Mouse (Mus musculus) NIH3T3 (cell line): Measurements from ENCODE around the gene Rubcn.
A peak's percentile ranks its signal among the peaks of the same experiment; 100 is the strongest.

Experiments used
- DNase-seq: peaks from one replicate; pipeline ENCODE4 v3.0.0-alpha.2; 2012; ENCODE audit warnings: low read depth

The Rubcn gene

GRCm38 (mm10) chr16:32877343-32878156 lies at the start of gene Rubcn, which contains the start of gene Fyttd1:
TSS of gene Rubcn (minus strand) at chr16:32877766.
TSS of gene Fyttd1 (plus strand) at chr16:32877500.
- peak; percentile 99 for DNase-seq

DNA sequence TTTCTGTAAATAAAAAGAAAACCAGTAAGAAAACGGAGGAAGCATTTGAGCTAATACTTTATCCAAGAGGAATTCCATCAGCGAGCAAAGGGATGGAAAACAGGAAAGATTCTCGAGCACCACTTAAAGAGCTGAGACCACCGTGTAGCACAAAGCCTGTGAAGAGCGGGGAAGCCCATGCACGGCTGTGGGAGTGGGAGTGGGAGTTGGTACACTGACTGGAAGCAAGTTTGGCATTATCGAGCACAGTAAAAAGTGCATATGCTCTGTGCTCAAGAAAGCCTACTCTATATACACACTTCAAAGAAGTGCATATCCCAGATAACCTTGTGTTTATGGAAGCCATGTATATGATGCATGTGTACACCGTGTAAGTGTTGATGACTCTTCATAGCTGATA lies 49.5 kb upstream of the Rubcn start:
- no peak for DNase-seq

DNA sequence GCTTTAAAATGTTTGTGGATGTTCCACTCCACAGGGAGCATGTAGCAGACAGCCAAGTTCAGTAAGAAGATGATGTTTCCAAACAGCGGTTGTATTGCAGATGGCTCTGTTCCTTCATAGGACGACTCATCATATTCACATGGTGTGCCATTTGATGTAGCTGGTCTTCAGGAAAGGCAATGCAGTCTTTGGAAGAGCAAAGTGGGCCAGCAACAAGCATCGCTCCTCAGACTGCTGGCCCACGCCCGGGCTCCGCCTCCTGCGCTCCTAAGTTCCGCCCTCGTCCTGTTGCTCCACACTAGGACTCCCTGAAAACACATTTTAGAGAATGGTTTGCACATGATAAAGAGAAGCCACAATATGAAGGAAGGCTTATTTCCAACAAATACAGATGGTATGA lies 49.1 kb upstream of the Rubcn start:
- peak; percentile 9 for DNase-seq

DNA sequence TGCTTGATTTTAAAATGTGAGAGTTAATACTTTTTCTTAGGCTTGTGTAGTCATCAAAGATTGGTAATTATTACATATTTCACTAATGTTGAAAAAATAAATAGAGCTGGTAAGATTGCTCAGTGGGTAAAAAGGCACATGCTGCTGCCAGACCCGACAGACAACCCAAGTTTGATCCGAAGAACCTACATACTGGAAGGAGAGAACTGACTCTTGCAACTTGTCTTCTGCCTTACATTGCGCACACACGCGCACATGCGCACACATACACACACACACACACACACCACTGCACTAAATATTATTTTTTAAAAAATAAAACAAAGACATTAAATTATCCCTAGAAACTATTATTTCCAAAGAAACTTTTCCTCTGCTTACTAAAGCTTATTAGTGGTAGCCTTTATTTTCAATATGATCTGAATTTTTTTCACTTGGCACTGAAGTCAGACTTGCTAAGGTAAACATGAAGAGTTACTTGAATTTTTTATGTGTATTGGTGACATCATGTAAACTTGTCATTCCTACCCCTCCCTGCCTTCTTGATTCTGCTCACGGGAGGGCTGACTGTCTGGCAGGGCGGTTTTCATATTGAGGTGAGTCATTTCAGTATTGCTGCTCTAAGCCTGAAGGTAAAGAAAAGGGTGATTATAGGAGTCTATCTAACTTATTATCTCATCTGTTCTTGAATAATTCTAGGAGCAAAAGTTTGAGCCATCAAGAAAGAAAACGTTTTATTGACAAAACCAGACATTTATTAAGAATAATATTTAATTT lies 37.9 kb upstream of the Rubcn start:
- peak; percentile 19 for DNase-seq

DNA sequence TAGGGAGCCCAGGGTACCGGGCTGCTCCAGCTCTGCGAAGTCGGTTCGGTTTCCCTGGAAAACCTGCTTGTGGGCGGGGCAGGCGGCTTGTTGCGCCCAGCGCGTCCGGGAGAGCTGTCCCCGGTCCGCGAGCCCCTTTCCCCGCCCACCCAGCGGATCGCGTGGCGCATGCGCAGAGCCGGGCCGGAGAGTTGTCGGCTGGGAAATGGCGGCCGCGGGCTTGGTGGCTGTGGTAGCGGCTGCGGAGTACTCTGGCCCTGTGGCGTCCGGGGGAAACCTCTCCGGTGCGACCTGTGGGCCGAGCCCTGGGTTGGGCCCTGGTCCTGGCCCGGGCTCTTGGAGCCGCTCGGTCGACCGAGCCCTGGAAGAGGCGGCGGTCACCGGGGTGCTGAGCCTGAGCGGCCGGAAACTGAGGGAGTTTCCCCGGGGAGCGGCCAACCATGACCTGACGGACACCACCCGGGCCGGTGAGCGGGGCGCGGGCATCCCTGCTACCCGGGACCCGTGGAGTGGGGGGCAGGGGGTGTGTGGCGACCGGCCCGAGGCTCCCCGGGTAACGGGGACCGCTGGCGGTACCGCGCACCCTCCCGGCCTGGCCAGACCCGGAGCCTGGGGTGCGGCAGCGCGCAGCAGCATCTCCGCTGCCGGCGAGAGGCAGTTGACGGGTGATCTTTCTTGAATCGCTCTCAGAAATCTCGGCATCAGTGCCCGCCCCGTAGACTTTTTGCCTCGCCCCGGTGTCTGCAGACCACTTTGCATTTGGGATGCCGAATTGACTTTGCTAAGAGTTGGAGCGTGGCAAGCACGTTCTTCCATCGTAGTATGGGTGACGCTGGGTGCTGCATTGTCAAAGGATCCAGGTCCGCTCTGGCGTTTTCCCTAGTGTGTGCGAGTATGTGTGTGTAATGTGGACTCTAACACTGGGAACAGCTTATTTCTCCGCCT lies 36.6 kb upstream of the Rubcn start, which contains the start of gene Lrch3:
Gene Lrch3 (plus strand): TSS at position 164 of the 945 bp plus-strand sequence.
- DNase-seq, result peak; percentile 95

DNA sequence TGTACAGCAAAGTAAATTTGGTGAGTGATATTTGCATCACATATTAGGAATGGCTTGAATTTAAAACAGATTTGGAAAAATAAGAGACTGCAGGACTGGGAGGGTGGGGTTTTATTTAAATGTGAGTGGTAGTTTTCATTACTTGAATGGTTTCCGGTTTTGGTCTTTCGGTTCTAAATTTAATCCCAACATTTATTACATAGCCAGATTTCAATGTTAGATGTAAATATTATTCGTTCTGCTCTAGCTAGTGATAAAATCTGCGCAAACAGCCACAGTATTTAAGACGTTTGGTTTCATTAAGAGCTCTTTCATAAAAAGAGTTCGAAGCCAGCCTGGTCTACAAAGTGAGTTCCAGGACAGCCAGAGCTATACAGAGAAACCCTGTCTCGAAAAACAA lies 35.6 kb upstream of the Rubcn start:
- DNase-seq, result no peak

DNA sequence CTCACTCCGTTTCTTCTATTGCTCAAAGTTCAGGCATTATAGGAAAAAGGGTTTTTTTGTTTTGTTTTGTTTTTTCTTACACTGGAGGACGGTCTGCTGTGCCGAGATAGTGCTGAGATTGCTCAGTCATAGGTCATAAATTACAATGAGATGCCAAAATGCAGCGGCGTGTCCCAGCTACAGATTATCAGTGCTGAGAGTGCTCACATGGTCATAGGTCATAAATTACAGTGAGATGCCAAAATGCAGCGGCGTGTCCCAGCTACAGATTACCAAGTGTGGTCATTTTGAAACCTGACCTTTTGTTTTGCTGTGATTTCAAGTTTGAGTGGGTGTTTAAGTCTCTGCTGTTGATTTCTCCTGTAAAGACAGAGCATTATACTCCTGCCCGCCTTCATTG lies 29.2 kb upstream of the Rubcn start:
- DNase-seq, result no peak

DNA sequence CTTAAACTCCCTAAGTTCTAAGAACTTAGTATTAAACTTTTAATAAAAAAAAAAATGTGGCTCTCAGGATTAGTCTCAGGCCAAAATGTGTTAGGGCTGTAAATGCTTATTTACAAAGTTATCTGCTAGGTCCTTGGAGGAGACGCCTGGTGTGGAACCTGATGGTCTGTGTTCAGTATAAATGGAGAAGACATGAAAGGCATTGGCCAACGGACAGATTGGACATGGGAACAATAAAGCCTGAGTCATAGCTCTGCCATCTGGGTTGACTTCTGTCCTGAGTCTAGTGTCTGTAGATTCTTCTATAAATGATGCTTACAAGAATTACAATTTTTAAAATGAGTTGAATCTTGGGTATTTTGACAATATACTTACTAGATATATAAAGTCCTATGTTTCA lies 28.6 kb upstream of the Rubcn start:
- no peak for DNase-seq

GRCm38 (mm10) chr16:32902051-32902428 lies 24.5 kb upstream of the Rubcn start:
- no peak for DNase-seq

- DNase-seq, result no peak
Observed at GRCm38 (mm10) chr16:32901360-32902050, 23.9 kb upstream of the Rubcn start.

DNA sequence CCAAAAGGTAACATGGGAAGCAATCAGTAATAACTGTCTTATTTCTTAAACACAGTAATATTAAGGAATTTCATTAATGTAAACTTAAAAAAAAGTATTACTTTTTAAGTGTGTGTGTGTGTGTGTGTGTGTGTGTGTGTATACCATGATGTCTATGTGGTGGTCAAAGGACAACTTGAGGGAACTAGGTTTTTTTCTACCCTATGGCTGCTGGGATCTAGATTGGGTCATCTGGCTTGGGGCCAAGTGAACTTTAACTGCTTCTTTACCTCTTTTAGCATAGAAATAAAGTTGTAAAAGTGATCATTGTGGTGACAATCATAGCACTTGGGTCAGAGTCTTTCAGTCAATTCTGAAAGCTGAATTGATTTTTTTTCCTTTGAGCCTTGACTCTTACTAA lies 18.6 kb upstream of the Rubcn start:
- no peak for DNase-seq

DNA sequence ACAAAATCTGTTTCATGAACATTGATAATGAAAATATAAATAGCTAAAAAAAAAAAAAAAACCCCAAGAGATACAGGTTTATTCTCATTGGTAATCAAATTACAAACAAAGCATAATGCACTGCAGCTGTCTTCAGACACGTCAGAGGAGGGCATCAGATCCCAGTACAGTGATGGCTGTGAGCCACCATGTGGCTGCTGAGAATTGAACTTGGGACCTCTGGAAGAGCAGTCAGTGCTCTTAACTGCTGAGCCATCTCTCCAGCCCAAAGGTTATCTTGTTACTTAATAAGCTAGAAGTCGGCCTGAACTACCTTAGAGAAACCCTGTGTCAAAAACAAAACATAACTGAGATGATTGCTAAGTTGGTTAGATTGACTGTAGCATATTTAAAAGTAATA lies 12.3 kb upstream of the Rubcn start:
- no peak for DNase-seq

- peak; percentile 59 for DNase-seq
Observed at GRCm38 (mm10) chr16:32887996-32888395, 10.4 kb upstream of the Rubcn start.

- peak; percentile 31 for DNase-seq
Observed at GRCm38 (mm10) chr16:32881538-32881937, 4.0 kb upstream of the Rubcn start.

DNA sequence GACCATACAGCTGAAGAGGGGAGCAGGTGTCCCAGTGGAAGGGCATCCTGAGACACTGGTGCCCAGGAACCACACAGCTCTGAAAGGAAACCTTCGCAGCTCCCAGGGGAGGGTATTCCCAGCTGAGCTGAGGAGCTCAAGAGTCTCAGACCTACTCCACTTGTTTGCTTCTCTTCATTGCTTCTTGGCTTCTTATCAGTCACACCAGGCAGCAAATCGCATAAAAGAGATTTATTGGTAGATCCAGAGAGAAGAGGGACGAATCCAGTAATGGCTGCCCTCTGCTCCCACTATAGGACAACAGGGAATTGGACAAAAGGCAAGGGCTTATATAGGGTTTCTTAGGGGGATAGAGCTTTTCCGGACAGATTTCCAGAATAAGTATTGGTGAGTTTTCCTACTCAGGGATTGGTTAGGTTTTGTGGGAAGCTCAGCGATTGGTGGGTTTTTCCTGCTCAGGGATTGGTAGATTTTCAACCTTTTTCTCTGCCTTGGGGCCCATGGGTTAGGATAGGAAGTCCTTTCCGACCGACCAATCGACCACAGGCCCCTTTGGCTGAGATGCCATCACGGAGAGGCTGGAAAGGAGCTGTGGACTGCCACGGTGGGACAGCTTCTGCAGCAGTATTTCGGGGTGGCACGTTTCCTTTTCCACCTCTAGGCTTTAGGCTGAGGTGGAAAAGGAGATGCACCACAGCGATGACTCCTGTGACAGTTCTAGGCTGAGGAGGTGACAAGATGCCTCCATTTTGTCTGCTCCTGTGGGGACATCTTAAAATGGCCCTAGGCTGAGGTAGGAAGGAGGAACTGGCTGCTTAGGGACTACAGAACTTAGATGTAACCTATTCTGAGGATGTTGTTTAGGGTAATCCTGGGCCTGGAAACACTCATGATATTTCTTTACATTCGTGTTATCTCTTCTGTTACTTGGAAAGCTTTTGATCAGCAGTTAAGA lies 1.7 kb upstream of the Rubcn start:
- DNase-seq, result peak; percentile 39

DNA sequence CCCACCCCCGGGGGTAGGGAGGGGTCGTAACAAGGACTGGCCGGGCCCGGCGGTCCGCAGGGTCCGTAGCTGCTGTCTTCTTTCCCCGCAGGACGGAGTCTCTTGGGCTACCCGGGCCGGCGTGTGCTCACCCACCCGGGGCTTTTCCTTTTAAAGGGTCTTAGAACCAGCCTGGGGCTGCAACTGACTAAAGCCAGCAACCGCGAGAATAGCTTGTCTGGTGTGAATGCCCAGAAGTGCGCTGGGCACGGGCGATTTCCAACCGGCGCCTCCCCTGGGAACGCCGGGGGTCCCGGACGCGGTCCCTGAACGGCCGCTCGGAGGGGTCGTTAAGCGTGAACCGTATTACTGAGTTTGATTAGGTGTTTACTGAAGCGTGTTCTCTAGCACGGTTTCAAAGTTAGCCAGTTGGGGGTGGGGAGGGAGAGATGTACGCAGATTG lies 612 bp upstream of the Rubcn start:
- peak; percentile 53 for DNase-seq

DNA sequence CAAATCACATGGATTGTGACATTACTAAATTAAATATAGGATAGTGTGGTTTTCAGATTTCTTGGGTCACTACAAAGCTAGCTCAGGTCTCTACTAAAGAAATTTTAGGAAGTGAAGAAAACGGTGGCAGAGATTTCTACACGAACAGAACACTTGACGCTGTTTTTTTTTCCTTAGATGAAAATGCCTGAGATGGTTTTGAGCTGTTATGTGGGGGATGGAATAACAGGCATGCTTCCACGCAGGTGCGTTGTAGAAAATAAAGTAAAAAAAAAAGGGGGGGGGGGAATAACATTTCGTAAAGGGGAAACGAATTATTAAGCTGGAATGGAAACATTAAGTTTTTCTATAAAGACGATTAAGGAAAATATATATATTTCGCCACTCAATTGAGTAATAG lies 735 bp downstream of the Rubcn start:
- DNase-seq, result no peak

DNA sequence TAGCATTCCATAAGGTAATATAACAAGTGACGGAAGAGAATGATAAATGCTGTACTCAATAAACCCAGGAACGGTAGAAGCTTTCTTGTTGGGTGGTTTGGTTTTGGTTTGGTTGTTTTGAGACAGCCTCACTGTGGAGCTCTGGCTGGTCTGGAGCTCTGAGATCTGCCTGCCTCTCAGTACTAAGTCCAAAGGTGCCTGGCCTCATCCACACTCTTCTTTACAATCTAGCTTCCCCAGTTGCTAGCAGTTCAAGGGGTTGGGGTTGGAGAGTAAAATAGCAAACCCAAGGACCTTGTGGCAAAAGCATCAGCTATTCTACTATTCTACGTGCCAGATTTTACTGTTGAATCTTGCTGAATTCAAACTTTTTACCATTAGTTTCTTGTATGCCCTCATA lies 1.7 kb downstream of the Rubcn start:
- no peak for DNase-seq

DNA sequence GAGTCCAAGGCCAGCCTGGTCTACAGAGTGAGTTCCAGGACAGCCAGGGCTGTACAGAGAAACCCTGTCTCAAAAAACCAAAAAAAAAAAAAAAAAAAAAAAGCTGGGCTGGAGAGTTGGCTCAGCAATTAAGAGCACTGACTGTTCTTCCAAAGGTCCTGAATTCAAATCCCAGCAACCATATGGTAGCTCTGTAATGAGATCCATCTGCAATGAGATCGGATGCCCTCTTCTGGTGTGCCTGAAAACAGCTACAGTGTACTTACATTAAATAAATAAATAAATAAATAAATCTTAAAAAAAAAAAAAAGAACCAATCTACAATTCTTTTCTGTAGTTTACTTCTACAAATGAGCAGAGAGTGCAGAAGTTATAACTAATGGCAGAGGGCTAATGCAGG lies 2.3 kb downstream of the Rubcn start:
- peak; percentile 59 for DNase-seq

GRCm38 (mm10) chr16:32873366-32873765 lies 4.2 kb downstream of the Rubcn start:
- DNase-seq, result no peak
